Mouse (Mus musculus) hindbrain, embryonic 10.5 days (tissue): ENCODE measurements at regions not wholly inside any gene's neighbourhood (a gene's known extent, or its start where the extent isn't known, plus 50 kb on each side); places are given as distances from the start of the nearest gene placed in this dataset.

Experiments
- DNase-seq: peaks from one replicate; pipeline ENCODE4 v3.0.0-alpha.2; 2017; ENCODE audit warnings: low spot score
- H3K27ac ChIP-seq: fragments of 300-500 bp; sonication (generic); 2 replicates; pipeline ENCODE4 v1.5.1; 2016; ENCODE audit warnings: mild to moderate bottlenecking, moderate library complexity
- H3K27me3 ChIP-seq: fragments of 300-500 bp; sonication (generic); 2 replicates; pipeline ENCODE4 v1.6.1; 2016; ENCODE audit warnings: mild to moderate bottlenecking; ENCODE audit not compliant: poor library complexity, insufficient read depth, severe bottlenecking
- H3K36me3 ChIP-seq: fragments of 300-500 bp; sonication (generic); 2 replicates; pipeline ENCODE4 v1.6.1; 2016; ENCODE audit warnings: mild to moderate bottlenecking, moderate library complexity
- H3K4me1 ChIP-seq: fragments of 300-500 bp; sonication (generic); replicated peaks from 2 replicates; pipeline ENCODE4 v1.6.1; 2016; ENCODE audit warnings: mild to moderate bottlenecking
- H3K4me3 ChIP-seq: fragments of 300-500 bp; sonication (generic); 2 replicates; pipeline ENCODE4 v1.5.1; 2016; ENCODE audit warnings: mild to moderate bottlenecking, moderate library complexity
- H3K9me3 ChIP-seq: fragments of 300-500 bp; sonication (generic); 2 replicates; pipeline ENCODE4 v1.6.1; 2016; ENCODE audit warnings: mild to moderate bottlenecking, moderate library complexity
- WGBS: fragments of 180-500 bp; shearing (Covaris S2); methylation state at CpG from one replicate; pipeline ENCODE4 v1.1.7; 2016; 5-methylcytosine and 5-hydroxymethylcytosine counted together

DNA sequence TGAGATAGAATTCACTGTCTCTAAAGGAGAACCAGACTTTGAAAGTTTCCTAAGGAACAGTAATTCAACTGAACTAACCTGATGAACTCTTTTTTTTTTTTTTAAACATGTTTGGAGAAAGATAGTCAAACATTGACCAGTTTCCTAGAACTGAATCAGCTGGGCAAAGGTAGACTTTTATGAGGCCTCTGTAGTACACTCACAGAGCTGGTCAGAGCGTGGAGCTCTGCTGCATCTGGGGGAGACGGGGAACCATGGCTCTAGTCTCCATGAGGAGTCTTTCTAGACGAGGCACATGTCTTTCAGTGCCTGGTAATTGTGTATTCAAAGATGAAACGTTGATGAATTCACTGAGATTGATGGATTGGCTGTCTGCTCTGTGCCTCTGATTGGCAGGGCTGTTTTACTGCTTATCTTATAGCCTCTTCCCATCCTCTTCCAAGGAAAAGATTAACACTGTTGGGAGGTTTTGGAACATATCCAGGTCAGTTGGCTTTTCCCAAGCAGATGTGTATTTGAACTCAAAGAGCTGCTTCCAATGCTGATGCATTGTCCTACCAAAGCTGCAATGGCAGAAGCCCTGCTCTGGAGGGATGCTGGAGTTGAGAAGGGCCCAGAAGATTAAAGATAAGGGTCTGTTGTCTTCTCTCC is 122.5 kb upstream of the Maf start:
- no peaks in the 10 kb centered on the region for H3K36me3 ChIP-seq
- no peaks in the 10 kb centered on the region for H3K27me3 ChIP-seq
- no peaks in the 10 kb centered on the region for H3K4me1 ChIP-seq
- H3K27ac ChIP-seq = no peak overlapping the region
- no peak for DNase-seq
- 70% methylated on average over 4 of the region's 4 CpGs for WGBS
- no peak overlapping the region for H3K4me3 ChIP-seq
- no peaks in the 10 kb centered on the region for H3K9me3 ChIP-seq

GRCm38 (mm10) chr8:115826516-115826915 is 118.9 kb upstream of the Maf start:
- no peak overlapping the region for H3K4me3 ChIP-seq
- H3K9me3 ChIP-seq = no peaks in the 10 kb centered on the region
- H3K4me1 ChIP-seq = no peaks in the 10 kb centered on the region
- DNase-seq = no peak
- H3K36me3 ChIP-seq = no peaks in the 10 kb centered on the region
- H3K27ac ChIP-seq = no peak overlapping the region
- no peaks in the 10 kb centered on the region for H3K27me3 ChIP-seq
- WGBS = 79% methylated on average over 3 of the region's 3 CpGs

- no peak for DNase-seq
- H3K27me3 ChIP-seq = no peaks in the 10 kb centered on the region
- no peaks in the 10 kb centered on the region for H3K4me1 ChIP-seq
- no peaks in the 10 kb centered on the region for H3K36me3 ChIP-seq
- H3K4me3 ChIP-seq = no peak overlapping the region
- no peak overlapping the region for H3K27ac ChIP-seq
- WGBS = 90% methylated on average over 5 of the region's 5 CpGs
- no peaks in the 10 kb centered on the region for H3K9me3 ChIP-seq
Measured at GRCm38 (mm10) chr8:115825899-115826502, 118.4 kb upstream of the Maf start.

GRCm38 (mm10) chr8:115824478-115824785 is 116.8 kb upstream of the Maf start:
- no peaks in the 10 kb centered on the region for H3K4me1 ChIP-seq
- WGBS = 83% methylated on average over 6 of the region's 6 CpGs
- H3K27me3 ChIP-seq = no peaks in the 10 kb centered on the region
- no peak overlapping the region for H3K4me3 ChIP-seq
- H3K27ac ChIP-seq = no peak overlapping the region
- H3K36me3 ChIP-seq = no peaks in the 10 kb centered on the region
- no peak for DNase-seq
- H3K9me3 ChIP-seq = no peaks in the 10 kb centered on the region

DNA sequence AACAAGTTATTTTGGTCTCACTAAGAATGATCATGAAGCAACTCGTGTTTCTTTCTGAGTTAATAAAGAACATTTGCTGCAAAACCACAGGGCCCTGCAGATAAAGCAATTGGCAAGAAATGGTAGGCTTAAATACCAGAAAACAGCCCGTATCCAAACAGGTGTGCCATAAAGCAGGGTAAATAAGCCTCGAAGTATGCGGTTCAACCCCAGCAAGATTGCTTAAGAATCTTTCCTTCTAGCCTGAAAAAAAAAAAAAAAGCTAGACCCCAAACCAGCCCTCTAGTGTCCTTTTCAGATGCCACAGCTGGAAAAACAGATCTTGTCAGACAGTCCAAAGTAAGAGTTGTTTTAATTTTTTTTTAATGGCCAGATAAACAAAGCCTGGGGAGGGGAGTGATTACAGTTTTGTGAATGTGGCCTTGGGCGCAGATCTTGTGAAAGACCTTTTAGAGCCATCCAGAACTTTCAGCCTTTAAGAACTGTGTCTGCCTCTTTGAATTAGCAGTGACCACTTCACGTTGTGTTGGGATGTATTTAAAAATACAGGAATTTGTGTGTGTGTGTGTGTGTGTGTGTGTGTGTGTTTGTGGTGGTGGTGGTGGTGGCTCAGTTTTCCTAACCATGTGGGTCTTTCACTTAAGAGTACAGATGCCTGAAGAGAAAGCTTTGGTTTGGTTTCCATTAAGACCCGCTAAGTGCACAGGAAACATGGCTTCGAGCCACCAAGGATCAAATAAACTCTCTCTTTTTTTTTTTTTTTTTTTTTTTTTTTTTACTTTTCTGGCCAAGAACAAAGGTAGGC is 116.3 kb upstream of the Maf start:
- 77% methylated on average over 8 of the region's 8 CpGs for WGBS
- DNase-seq = no peak
- no peaks in the 10 kb centered on the region for H3K4me1 ChIP-seq

DNA sequence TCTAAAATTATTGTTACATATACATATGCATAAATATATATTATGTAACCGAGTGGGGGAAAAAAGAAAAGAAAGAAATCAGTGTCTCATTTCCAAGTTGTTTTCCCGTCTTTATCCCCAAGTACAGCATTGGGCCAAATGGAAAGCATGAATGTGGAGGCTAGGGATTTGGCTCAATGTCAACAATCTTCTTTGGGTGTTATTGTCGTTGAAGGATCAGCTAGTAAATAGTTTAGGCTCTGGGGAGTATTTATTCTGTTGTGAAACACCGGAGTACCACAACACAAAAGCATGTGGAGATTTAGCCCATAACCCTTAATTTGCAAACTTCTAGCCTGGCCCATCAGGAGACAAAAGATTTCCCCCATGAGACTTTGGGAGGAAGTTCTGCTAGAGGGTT is 105.8 kb upstream of the Maf start:
- WGBS = 83% methylated on average over 4 of the region's 4 CpGs
- Histone ChIP-seq H3K4me3 (no peak overlapping the region), H3K36me3 (no peaks in the 10 kb centered on the region), H3K4me1 (no peaks in the 10 kb centered on the region), H3K9me3 (no peaks in the 10 kb centered on the region), H3K27ac (no peak overlapping the region), H3K27me3 (no peaks in the 10 kb centered on the region)
- no peak for DNase-seq

More for the DNA sequence above, 116.3 kb upstream of the Maf start:
- Histone ChIP-seq H3K27me3 (no peaks in the 10 kb centered on the region), H3K9me3 (no peaks in the 10 kb centered on the region), H3K27ac (no peak overlapping the region), H3K4me3 (no peak overlapping the region), H3K36me3 (no peaks in the 10 kb centered on the region)

- Histone ChIP-seq H3K27ac (no peak overlapping the region), H3K4me1 (peaks cover 6% of the 10 kb centered on the region; the same call in 1 of the 2 replicates), H3K9me3 (no peaks in the 10 kb centered on the region), H3K4me3 (no peak overlapping the region), H3K27me3 (no peaks in the 10 kb centered on the region), H3K36me3 (no peaks in the 10 kb centered on the region)
- DNase-seq = peak; percentile 8
- 55% methylated on average over 9 of the region's 9 CpGs for WGBS
Measured at GRCm38 (mm10) chr8:115806579-115806978, 99.0 kb upstream of the Maf start.

GRCm38 (mm10) chr8:115806139-115806538 is 98.5 kb upstream of the Maf start:
- no peaks in the 10 kb centered on the region for H3K9me3 ChIP-seq
- H3K36me3 ChIP-seq = no peaks in the 10 kb centered on the region
- no peak overlapping the region for H3K27ac ChIP-seq
- peaks cover 6% of the 10 kb centered on the region; the same call in 1 of the 2 replicates for H3K4me1 ChIP-seq
- no peak overlapping the region for H3K4me3 ChIP-seq
- WGBS = 76% methylated on average over 6 of the region's 6 CpGs
- no peak for DNase-seq
- H3K27me3 ChIP-seq = no peaks in the 10 kb centered on the region

GRCm38 (mm10) chr8:115793587-115793986 is 86.0 kb upstream of the Maf start:
- Histone ChIP-seq H3K4me1 (no peaks in the 10 kb centered on the region), H3K27me3 (no peaks in the 10 kb centered on the region), H3K36me3 (no peaks in the 10 kb centered on the region), H3K27ac (no peak overlapping the region), H3K9me3 (no peaks in the 10 kb centered on the region), H3K4me3 (no peak overlapping the region)
- 92% methylated on average over 1 of the region's 1 CpGs for WGBS
- no peak for DNase-seq

DNA sequence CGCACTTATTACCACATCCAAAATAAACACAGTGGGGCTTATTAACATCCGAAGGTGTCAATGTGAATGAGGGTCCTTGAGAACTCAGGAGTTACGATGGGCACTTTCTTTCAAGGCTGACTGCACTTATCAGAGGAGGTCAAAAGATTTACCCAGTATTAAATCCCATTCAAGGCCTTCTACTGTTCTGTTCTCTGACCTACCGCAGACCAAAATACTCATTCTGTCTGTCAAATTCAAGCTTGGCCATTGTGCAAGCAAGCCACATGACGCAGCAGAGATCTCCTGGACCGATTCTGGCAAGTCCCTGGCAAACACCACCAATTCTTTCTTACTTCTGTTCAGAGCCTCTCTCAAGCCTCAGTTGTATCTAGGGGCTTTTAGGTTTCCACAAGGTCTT is 80.8 kb upstream of the Maf start:
- no peak for DNase-seq
- 78% methylated on average over 6 of the region's 6 CpGs for whole genome bisulfite sequencing
- no peaks in the 10 kb centered on the region for H3K9me3 ChIP-seq

GRCm38 (mm10) chr8:115786185-115786584 is 78.6 kb upstream of the Maf start:
- no peaks in the 10 kb centered on the region for H3K36me3 ChIP-seq
- no peak overlapping the region for H3K27ac ChIP-seq
- H3K4me1 ChIP-seq = no peaks in the 10 kb centered on the region
- H3K4me3 ChIP-seq = no peak overlapping the region
- H3K9me3 ChIP-seq = no peaks in the 10 kb centered on the region
- no peaks in the 10 kb centered on the region for H3K27me3 ChIP-seq
- WGBS = 95% methylated on average over 4 of the region's 4 CpGs
- no peak for DNase-seq

More for the DNA sequence above, 80.8 kb upstream of the Maf start:
- Histone ChIP-seq H3K27me3 (no peaks in the 10 kb centered on the region), H3K27ac (no peak overlapping the region), H3K36me3 (no peaks in the 10 kb centered on the region), H3K4me3 (no peak overlapping the region), H3K4me1 (no peaks in the 10 kb centered on the region)

DNA sequence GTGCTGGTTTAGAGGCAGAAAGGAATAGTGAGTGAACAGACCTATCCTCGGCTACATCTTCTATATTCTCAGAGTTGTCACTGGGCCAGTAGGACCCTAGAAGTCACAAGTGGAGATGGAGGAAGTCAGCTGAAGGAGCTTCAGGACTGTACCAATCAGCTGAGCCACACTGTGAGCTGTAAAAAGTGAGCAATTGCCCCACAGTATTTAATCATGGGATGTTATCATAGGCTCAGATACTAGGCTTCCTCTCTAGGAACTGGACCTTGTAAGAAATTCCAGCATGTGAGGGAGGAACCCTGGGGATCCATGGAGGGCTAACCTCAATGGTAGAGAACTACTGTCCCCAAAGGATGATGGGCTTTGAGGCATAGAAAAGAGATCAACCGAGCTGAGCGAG is 78.2 kb upstream of the Maf start:
- Histone ChIP-seq H3K27me3 (no peaks in the 10 kb centered on the region), H3K9me3 (no peaks in the 10 kb centered on the region), H3K36me3 (no peaks in the 10 kb centered on the region), H3K4me1 (no peaks in the 10 kb centered on the region), H3K4me3 (no peak overlapping the region), H3K27ac (no peak overlapping the region)
- no peak for DNase-seq
- 97% methylated on average over 3 of the region's 3 CpGs for WGBS

- WGBS = 91% methylated on average over 6 of the region's 6 CpGs
- no peak overlapping the region for H3K27ac ChIP-seq
- H3K4me1 ChIP-seq = no peaks in the 10 kb centered on the region
- H3K27me3 ChIP-seq = no peaks in the 10 kb centered on the region
- DNase-seq = no peak
- H3K36me3 ChIP-seq = no peaks in the 10 kb centered on the region
- H3K9me3 ChIP-seq = no peaks in the 10 kb centered on the region
- H3K4me3 ChIP-seq = no peak overlapping the region
Measured at GRCm38 (mm10) chr8:115783364-115783763, 75.8 kb upstream of the Maf start.
